Mouse (Mus musculus): ENCODE data around the gene Cnn3. TPM values are rescaled to one million over a fixed set of nuclear protein-coding genes. Genes with fewer than 3 reads are reported as not detected.

Gene Cnn3
- 140 and 241 TPM in 2 replicates for total RNA-seq (2012; rRNA removed)

DNA sequence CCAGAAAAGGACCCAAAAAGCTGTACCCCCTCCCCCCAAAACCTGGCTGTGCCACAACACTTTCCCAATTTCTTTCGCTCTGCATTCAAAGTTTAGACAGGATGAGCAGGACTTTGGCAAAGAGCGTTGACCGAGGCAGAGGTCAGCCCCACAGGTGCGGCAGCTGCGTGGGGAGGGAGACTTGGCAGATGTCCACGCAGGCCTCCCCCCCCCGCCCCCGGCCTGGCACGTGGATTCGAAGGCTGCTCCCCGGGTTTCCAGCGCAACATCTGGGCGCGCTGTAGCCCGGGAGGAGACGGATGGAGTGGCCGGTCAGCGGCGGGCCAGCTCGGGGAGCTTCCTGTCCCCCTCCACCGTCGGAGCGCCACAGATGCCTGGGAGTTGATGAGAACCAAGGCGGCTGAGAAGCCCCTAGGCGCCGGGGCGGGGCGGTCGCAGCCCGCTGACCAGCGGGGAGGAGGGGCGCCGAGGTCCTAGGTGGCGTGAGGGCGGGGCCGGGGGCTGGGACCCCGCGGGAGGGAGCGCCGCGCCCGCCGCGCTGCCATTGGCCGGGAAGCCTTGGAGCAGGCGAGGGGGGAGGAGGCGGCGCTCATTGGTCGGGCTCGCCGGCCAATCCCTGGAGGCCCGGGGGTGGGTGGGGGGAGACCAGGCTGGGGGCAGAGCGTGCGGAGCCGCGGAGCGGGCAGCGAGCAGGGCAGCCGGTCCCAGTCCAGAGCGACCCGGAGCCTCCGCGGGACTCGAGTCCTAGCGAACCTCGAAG lies at the start of gene Cnn3:
Gene Cnn3 (plus strand): TSS at position 637 of the 760 bp plus-strand sequence.
- TF ChIP-seq HCFC1 (IDR thresholded peaks at IDR 0.05; ENCODE audit: borderline replicate concordance, insufficient read depth, low read length) (0 out of 2 replicates have a peak, but pooled peaks have one; percentile 17), ZNF384 (IDR thresholded peaks at IDR 0.05; ENCODE audit: low read depth, low read length) (no peak), CHD2 (IDR thresholded peaks at IDR 0.05; ENCODE audit: low read depth, low read length) (no peak)
- in situ Hi-C loops (cut with MboI; ENCODE audit: low sequenced_read_pairs in 2 of 2, unreplicated experiment in 2 of 2) = no loop called here
- peaks cover 7 to 8% of the 10 kb centered on the region in 2 experiments; a peak in 3 of 4 replicates for H3K4me1 ChIP-seq (ENCODE audit: control insufficient read depth in 2 of 2, insufficient read depth in 2 of 2, low read length in 2 of 2, poor library complexity in 1 of 2)
- H3K27ac ChIP-seq (ENCODE audit: insufficient read depth, low read depth, low read length, poor library complexity, severe bottlenecking) = peak within 1 kb of the TSS; percentile 86
- H3K4me3 ChIP-seq (ENCODE audit: insufficient read depth in 1 of 2, low read depth in 1 of 2, low read length in 2 of 2, poor library complexity in 1 of 2, severe bottlenecking in 1 of 2) = peak within 1 kb of the TSS; percentile 88 to 89
- no peaks in the 10 kb centered on the region for H3K36me3 ChIP-seq (ENCODE audit: control insufficient read depth, insufficient read depth, low read length, poor library complexity, severe bottlenecking)
- H3K9me3 ChIP-seq (ENCODE audit: control insufficient read depth, insufficient read depth, low read depth, low read length) = no peaks in the 10 kb centered on the region
- peak within 1 kb of the TSS; percentile 91 for H3K9ac ChIP-seq (ENCODE audit: insufficient read depth, low read depth, low read length, poor library complexity, severe bottlenecking)
- DNase-seq (ENCODE audit: low read depth, low spot score) = peak; percentile 92

DNA sequence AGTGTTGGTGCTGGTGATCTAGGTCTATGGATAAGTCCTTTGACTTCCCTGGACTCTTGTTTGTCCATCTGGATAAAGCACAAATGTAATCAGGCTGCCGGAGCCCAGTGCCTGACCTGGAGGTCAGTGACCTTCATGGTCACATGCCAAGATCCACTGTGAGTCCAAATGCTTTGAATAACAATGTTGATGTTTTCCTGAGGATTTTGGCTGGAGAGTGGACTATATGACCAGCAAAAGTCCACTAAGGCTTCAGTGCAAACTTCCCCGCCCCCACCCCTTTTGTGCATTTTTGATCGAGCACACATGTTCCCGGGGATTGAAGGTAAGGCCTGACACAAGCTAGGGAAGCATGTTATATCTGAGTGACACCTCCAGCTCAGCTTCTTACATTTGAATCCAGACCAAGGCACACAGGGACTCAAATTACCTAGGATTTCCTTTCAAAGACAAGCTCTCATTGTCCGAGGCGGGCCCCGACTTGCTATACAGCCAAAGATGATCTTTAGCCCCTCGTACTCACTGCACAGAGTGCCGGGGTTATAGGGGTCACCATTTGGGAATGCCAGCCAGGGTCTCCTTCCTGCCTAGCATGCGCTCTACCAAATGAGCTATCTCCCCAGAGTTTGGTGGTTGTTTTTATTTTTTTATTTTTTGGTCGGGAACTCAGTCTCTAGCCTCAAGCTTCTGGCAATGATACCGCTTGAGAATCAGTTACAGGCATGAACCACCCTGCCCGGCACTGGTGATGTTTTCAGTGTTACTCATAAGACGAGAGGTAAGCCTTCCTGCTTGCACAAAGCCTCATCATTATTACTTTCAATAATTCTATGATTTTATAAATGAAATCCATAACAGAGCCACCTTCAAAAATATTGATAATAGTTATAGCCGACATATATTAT lies 47.3 kb upstream of the Cnn3 start:
- H3K36me3 ChIP-seq (ENCODE audit: control insufficient read depth, insufficient read depth, low read length, poor library complexity, severe bottlenecking) = no peaks in the 10 kb centered on the region
- no peak overlapping the region for H3K27ac ChIP-seq (ENCODE audit: insufficient read depth, low read depth, low read length, poor library complexity, severe bottlenecking)
- in situ Hi-C loops (cut with MboI; ENCODE audit: low sequenced_read_pairs in 2 of 2, unreplicated experiment in 2 of 2) = no loop called here
- H3K4me1 ChIP-seq (ENCODE audit: control insufficient read depth in 2 of 2, insufficient read depth in 2 of 2, low read length in 2 of 2, poor library complexity in 1 of 2) = no peaks in the 10 kb centered on the region; a peak in 1 of 4 replicates
- H3K9me3 ChIP-seq (ENCODE audit: control insufficient read depth, insufficient read depth, low read depth, low read length) = no peaks in the 10 kb centered on the region
- DNase-seq (ENCODE audit: low read depth, low spot score) = no peak
- H3K4me3 ChIP-seq (ENCODE audit: insufficient read depth in 1 of 2, low read depth in 1 of 2, low read length in 2 of 2, poor library complexity in 1 of 2, severe bottlenecking in 1 of 2) = no peak overlapping the region
- no peak overlapping the region for H3K9ac ChIP-seq (ENCODE audit: insufficient read depth, low read depth, low read length, poor library complexity, severe bottlenecking)
- TF ChIP-seq ZNF384 (IDR thresholded peaks at IDR 0.05; ENCODE audit: low read depth, low read length) (no peak), CHD2 (IDR thresholded peaks at IDR 0.05; ENCODE audit: low read depth, low read length) (no peak), ZC3H11A (IDR thresholded peaks at IDR 0.05; ENCODE audit: borderline replicate concordance, low read depth, low read length) (no peak), HCFC1 (IDR thresholded peaks at IDR 0.05; ENCODE audit: borderline replicate concordance, insufficient read depth, low read length) (no peak), MAFK (IDR thresholded peaks at IDR 0.05; ENCODE audit: insufficient read depth, low read depth, low read length) (no peak)

DNA sequence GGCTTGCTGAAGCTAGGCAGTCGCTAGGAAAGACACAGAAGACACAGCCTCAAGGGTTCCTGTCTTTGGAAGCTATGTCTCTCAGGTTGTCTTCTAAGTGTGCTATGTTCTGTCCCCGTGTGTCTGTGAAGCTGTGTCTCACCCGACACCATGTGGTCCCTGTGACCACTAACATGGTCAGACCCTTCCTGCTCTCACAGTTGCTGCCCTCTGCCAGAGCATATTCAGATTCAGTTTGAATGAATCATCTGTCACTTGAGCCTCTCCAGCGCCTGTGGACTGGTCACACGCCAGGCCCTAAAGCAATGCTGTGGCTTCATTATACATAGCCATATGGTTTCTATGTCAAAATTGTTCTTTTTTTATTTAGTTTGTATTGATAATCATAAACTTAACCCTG lies 46.6 kb upstream of the Cnn3 start:
- no peak overlapping the region for H3K4me3 ChIP-seq (ENCODE audit: insufficient read depth in 1 of 2, low read depth in 1 of 2, low read length in 2 of 2, poor library complexity in 1 of 2, severe bottlenecking in 1 of 2)
- in situ Hi-C loops (cut with MboI; ENCODE audit: low sequenced_read_pairs in 2 of 2, unreplicated experiment in 2 of 2) = no loop called here
- TF ChIP-seq HCFC1 (IDR thresholded peaks at IDR 0.05; ENCODE audit: borderline replicate concordance, insufficient read depth, low read length) = no peak
- TF ChIP-seq CHD2 (IDR thresholded peaks at IDR 0.05; ENCODE audit: low read depth, low read length) = no peak
- no peak for TF ChIP-seq ZNF384 (IDR thresholded peaks at IDR 0.05; ENCODE audit: low read depth, low read length)
- no peak for TF ChIP-seq MAFK (IDR thresholded peaks at IDR 0.05; ENCODE audit: insufficient read depth, low read depth, low read length)
- no peak for TF ChIP-seq ZC3H11A (IDR thresholded peaks at IDR 0.05; ENCODE audit: borderline replicate concordance, low read depth, low read length)
- no peak for DNase-seq (ENCODE audit: low read depth, low spot score)
- H3K4me1 ChIP-seq (ENCODE audit: control insufficient read depth in 2 of 2, insufficient read depth in 2 of 2, low read length in 2 of 2, poor library complexity in 1 of 2) = no peaks in the 10 kb centered on the region; a peak in 1 of 4 replicates
- no peak overlapping the region for H3K27ac ChIP-seq (ENCODE audit: insufficient read depth, low read depth, low read length, poor library complexity, severe bottlenecking)
- no peak overlapping the region for H3K9ac ChIP-seq (ENCODE audit: insufficient read depth, low read depth, low read length, poor library complexity, severe bottlenecking)
- H3K9me3 ChIP-seq (ENCODE audit: control insufficient read depth, insufficient read depth, low read depth, low read length) = no peaks in the 10 kb centered on the region
- no peaks in the 10 kb centered on the region for H3K36me3 ChIP-seq (ENCODE audit: control insufficient read depth, insufficient read depth, low read length, poor library complexity, severe bottlenecking)

DNA sequence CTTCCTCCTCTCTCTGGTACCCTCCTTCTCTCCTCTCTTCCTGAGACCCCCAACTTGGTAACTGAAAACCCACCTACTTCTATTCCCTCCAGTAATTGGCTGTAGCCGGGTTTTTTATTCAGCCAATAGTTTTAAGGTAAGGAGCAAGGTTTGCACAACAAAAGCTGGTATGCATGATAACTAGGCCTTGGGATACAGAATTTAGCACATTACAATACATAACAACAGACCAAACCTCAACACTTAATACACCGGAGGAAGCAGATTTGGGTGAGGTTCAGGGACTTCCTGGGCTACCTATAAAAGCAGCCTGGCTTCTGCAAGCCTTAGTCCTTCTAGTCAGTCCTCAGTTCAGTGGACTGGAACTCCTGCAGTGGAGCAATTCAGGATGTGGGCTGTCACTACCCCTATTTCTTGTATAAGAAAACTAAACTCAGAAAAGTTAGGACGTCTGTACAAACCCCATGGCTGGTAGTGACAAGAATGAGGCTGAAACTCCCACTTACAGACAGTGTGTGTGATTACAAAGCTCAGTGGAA lies 38.8 kb upstream of the Cnn3 start:
- H3K9me3 ChIP-seq (ENCODE audit: control insufficient read depth, insufficient read depth, low read depth, low read length) = no peaks in the 10 kb centered on the region
- no peak for TF ChIP-seq MAFK (IDR thresholded peaks at IDR 0.05; ENCODE audit: insufficient read depth, low read depth, low read length)
- no peak for TF ChIP-seq ZC3H11A (IDR thresholded peaks at IDR 0.05; ENCODE audit: borderline replicate concordance, low read depth, low read length)
- TF ChIP-seq ZNF384 (IDR thresholded peaks at IDR 0.05; ENCODE audit: low read depth, low read length) = no peak
- no peak for TF ChIP-seq HCFC1 (IDR thresholded peaks at IDR 0.05; ENCODE audit: borderline replicate concordance, insufficient read depth, low read length)
- no peak for TF ChIP-seq CHD2 (IDR thresholded peaks at IDR 0.05; ENCODE audit: low read depth, low read length)
- no peaks in the 10 kb centered on the region for H3K36me3 ChIP-seq (ENCODE audit: control insufficient read depth, insufficient read depth, low read length, poor library complexity, severe bottlenecking)
- in situ Hi-C loops (cut with MboI; ENCODE audit: low sequenced_read_pairs in 2 of 2, unreplicated experiment in 2 of 2) = no loop called here
- H3K27ac ChIP-seq (ENCODE audit: insufficient read depth, low read depth, low read length, poor library complexity, severe bottlenecking) = peak overlapping the region; percentile 5; the same call in 1 of the 2 replicates
- no peak overlapping the region for H3K4me3 ChIP-seq (ENCODE audit: insufficient read depth in 1 of 2, low read depth in 1 of 2, low read length in 2 of 2, poor library complexity in 1 of 2, severe bottlenecking in 1 of 2)
- peaks cover 11 to 13% of the 10 kb centered on the region in 2 experiments; a peak in 3 of 4 replicates for H3K4me1 ChIP-seq (ENCODE audit: control insufficient read depth in 2 of 2, insufficient read depth in 2 of 2, low read length in 2 of 2, poor library complexity in 1 of 2)
- DNase-seq (ENCODE audit: low read depth, low spot score) = peak; percentile 22
- no peak overlapping the region for H3K9ac ChIP-seq (ENCODE audit: insufficient read depth, low read depth, low read length, poor library complexity, severe bottlenecking)
